Mouse (Mus musculus) midbrain, embryonic 14.5 days (tissue): Measurements from ENCODE around the gene Micu1. TPM values are rescaled to one million over a fixed set of nuclear protein-coding genes. Genes with fewer than 3 reads are reported as not detected.

ENCODE experiments used
- ATAC-seq: fragments of 200-750 bp; cut with Nextera tagmentation; 2 replicates; pipeline ENCODE4 v1.8.0; 2017; ENCODE audit warnings: moderate number of reproducible peaks, moderate library complexity; ENCODE audit not compliant: low FRiP score, low TSS enrichment
- DNase-seq: peaks from one replicate; pipeline ENCODE4 v3.0.0-alpha.2; 2015
- H3K27ac ChIP-seq: fragments of 300-500 bp; sonication (generic); replicated peaks from 2 replicates; pipeline ENCODE4 v1.5.1; 2014; ENCODE audit warnings: mild to moderate bottlenecking, low read depth, low read length, moderate library complexity
- H3K27me3 ChIP-seq: fragments of 300-500 bp; sonication (generic); 2 replicates; pipeline ENCODE4 v1.6.1; 2014; ENCODE audit warnings: low read length, control low read depth, mixed read lengths; ENCODE audit not compliant: control insufficient read depth, insufficient read depth
- H3K36me3 ChIP-seq: fragments of 300-500 bp; sonication (generic); 2 replicates; pipeline ENCODE4 v1.6.1; 2014; ENCODE audit warnings: low read length, control low read depth; ENCODE audit not compliant: control insufficient read depth, insufficient read depth
- H3K4me1 ChIP-seq: fragments of 300-500 bp; sonication (generic); 2 replicates; pipeline ENCODE4 v1.6.1; 2014; ENCODE audit warnings: mild to moderate bottlenecking, antibody characterized with exemption, low read length, control low read depth; ENCODE audit not compliant: control insufficient read depth, insufficient read depth
- H3K4me2 ChIP-seq: fragments of 300-500 bp; sonication (generic); 2 replicates; pipeline ENCODE4 v1.6.1; 2014; ENCODE audit warnings: mild to moderate bottlenecking, low read length, moderate library complexity
- H3K4me3 ChIP-seq: fragments of 300-500 bp; sonication (generic); replicated peaks from 2 replicates; pipeline ENCODE4 v1.5.1; 2014; ENCODE audit warnings: low read depth, low read length
- H3K9ac ChIP-seq: fragments of 300-500 bp; sonication (generic); replicated peaks from 2 replicates; pipeline ENCODE4 v1.6.1; 2014; ENCODE audit warnings: mild to moderate bottlenecking, low read length, moderate library complexity
- H3K9me3 ChIP-seq: fragments of 300-500 bp; sonication (generic); 2 replicates; pipeline ENCODE4 v1.6.1; 2016; ENCODE audit warnings: low read length, control low read depth, mixed read lengths; ENCODE audit not compliant: control insufficient read depth
- WGBS: fragments of 180-500 bp; shearing (Covaris S2); extraction: QIAGEN DNeasy Blood & Tissue Kit; methylation state at CpG from one replicate; pipeline ENCODE4 v1.1.7; 2014; 5-methylcytosine and 5-hydroxymethylcytosine counted together
- polyA plus RNA-seq: library from polyadenylated mRNA; unstranded; fragments of >200 nt; fragmentation: Nextera tagmentation; extraction: Ambion mirVana; gene quantifications from 2 replicates; pipeline ENCODE4 v1.2.1, GENCODE M21; 2014

Micu1 gene
- polyA plus RNA-seq, 1 experiment from 2014 or later: 69.3 TPM

GRCm38 (mm10) chr10:59707595-59707994 lies 5.3 kb downstream of the Micu1 start:
- H3K4me2 ChIP-seq: no peak overlapping the region
- no peaks in the 10 kb centered on the region for H3K36me3 ChIP-seq
- no peak for DNase-seq
- ATAC-seq: no peak
- no peaks in the 10 kb centered on the region for H3K9me3 ChIP-seq
- H3K9ac ChIP-seq: no peak overlapping the region
- H3K27me3 ChIP-seq: no peaks in the 10 kb centered on the region
- WGBS: 94% methylated on average over 2 of the region's 2 CpGs
- H3K4me1 ChIP-seq: peaks cover 8% of the 10 kb centered on the region; the same call in 1 of the 2 replicates
- H3K27ac ChIP-seq: no peak overlapping the region
- H3K4me3 ChIP-seq: no peak overlapping the region

DNA sequence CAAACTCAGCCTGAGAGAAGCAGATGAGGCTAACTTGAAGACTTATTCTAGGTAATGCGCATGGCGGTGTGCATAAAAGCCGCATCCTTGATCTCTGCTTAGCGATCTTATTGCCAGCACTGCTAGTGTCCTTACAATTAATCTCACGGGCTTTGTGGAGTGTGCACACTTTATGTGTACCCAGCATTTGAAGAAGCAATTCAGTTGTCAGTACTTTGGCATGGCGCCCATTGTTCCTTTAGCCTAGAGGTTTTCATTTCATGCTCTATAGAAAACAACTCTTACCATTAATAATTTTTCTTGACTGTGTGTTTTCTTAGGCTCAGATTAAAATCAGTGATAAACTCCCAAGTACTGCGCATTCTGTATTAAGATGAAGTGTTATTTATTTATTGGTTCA lies 7.0 kb downstream of the Micu1 start:
- DNase-seq (peak; percentile 63), ATAC-seq (no peak)
- Histone ChIP-seq H3K4me2 (no peak overlapping the region), H3K36me3 (no peaks in the 10 kb centered on the region), H3K4me3 (no peak overlapping the region), H3K9me3 (no peaks in the 10 kb centered on the region), H3K27me3 (no peaks in the 10 kb centered on the region), H3K27ac (no peak overlapping the region), H3K9ac (no peak overlapping the region), H3K4me1 (no peaks in the 10 kb centered on the region)
- 76% methylated on average over 7 of the region's 7 CpGs for WGBS

DNA sequence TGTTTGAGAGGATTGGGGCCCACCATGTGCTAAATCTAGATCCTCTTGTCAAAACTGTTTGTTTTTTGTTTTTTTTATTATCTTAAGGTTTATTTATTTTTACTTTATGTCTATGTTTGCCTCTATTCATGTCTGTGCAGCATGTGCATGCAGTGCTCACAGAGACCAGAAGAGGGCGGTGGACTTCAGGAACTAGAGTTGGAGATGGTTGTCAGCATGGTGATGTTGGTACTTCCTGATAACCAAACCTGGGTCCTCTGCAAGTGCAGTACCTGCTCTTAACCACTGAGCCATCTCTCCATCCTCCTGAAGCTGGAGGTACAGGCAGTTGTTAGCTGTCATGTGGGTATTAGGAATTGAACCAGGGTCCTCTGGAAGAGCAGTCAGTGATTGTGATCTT lies 8.0 kb downstream of the Micu1 start:
- Histone ChIP-seq H3K4me2 (no peak overlapping the region), H3K4me1 (no peaks in the 10 kb centered on the region), H3K36me3 (no peaks in the 10 kb centered on the region), H3K9me3 (no peaks in the 10 kb centered on the region), H3K27me3 (no peaks in the 10 kb centered on the region), H3K9ac (no peak overlapping the region), H3K27ac (no peak overlapping the region), H3K4me3 (no peak overlapping the region)
- no peak for DNase-seq
- ATAC-seq: no peak
- 94% methylated on average over 1 of the region's 1 CpGs for WGBS

GRCm38 (mm10) chr10:59712062-59712461 lies 9.8 kb downstream of the Micu1 start:
- H3K27ac ChIP-seq: no peak overlapping the region
- H3K27me3 ChIP-seq: no peaks in the 10 kb centered on the region
- H3K4me2 ChIP-seq: no peak overlapping the region
- ATAC-seq: no peak
- WGBS: 92% methylated on average over 8 of the region's 8 CpGs
- no peak overlapping the region for H3K9ac ChIP-seq
- H3K36me3 ChIP-seq: no peaks in the 10 kb centered on the region
- H3K4me1 ChIP-seq: no peaks in the 10 kb centered on the region
- no peak for DNase-seq
- no peak overlapping the region for H3K4me3 ChIP-seq
- no peaks in the 10 kb centered on the region for H3K9me3 ChIP-seq

DNA sequence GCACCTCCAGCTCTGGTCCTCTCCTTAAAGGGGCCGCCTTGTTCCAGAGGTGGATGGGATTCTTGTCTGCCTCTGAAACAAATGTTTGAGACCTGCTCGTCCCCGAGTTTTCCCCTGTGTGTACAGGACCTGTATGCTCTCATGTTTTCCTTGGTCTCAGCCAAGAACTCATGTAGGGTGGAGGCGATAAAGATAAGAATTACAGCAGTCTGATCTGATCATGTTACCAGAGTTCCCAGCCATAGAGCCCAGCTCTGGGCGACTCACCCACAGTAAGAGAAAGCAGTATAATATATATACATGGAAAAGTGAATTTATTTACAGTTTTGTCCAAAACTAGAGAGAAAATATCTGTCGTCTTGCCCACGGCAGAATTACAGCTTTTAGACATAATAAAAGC lies 17.7 kb downstream of the Micu1 start:
- DNase-seq: no peak
- H3K9ac ChIP-seq: no peak overlapping the region
- 0 out of 2 replicates have a peak, but pooled peaks cover 9% of the 10 kb centered on the region for H3K4me1 ChIP-seq
- no peaks in the 10 kb centered on the region for H3K36me3 ChIP-seq
- no peak for ATAC-seq
- no peak overlapping the region for H3K4me2 ChIP-seq
- no peak overlapping the region for H3K27ac ChIP-seq
- 90% methylated on average over 7 of the region's 7 CpGs for WGBS
- no peak overlapping the region for H3K4me3 ChIP-seq
- H3K27me3 ChIP-seq: no peaks in the 10 kb centered on the region
- H3K9me3 ChIP-seq: no peaks in the 10 kb centered on the region

GRCm38 (mm10) chr10:59721555-59721954 lies 19.3 kb downstream of the Micu1 start:
- Histone ChIP-seq H3K4me1 (0 out of 2 replicates have a peak, but pooled peaks cover 10% of the 10 kb centered on the region), H3K9ac (no peak overlapping the region), H3K27ac (no peak overlapping the region), H3K27me3 (no peaks in the 10 kb centered on the region), H3K4me2 (no peak overlapping the region), H3K9me3 (no peaks in the 10 kb centered on the region), H3K4me3 (no peak overlapping the region), H3K36me3 (no peaks in the 10 kb centered on the region)
- DNase-seq (no peak), ATAC-seq (no peak)
- WGBS: 82% methylated on average over 4 of the region's 4 CpGs

GRCm38 (mm10) chr10:59724634-59725033 lies 22.4 kb downstream of the Micu1 start:
- Histone ChIP-seq H3K4me3 (no peak overlapping the region), H3K27me3 (no peaks in the 10 kb centered on the region), H3K36me3 (0 out of 2 replicates have a peak, but pooled peaks cover 4% of the 10 kb centered on the region), H3K4me1 (0 out of 2 replicates have a peak, but pooled peaks cover 10% of the 10 kb centered on the region), H3K9me3 (no peaks in the 10 kb centered on the region), H3K9ac (no peak overlapping the region), H3K4me2 (no peak overlapping the region), H3K27ac (no peak overlapping the region)
- DNase-seq (no peak), ATAC-seq (no peak)

DNA sequence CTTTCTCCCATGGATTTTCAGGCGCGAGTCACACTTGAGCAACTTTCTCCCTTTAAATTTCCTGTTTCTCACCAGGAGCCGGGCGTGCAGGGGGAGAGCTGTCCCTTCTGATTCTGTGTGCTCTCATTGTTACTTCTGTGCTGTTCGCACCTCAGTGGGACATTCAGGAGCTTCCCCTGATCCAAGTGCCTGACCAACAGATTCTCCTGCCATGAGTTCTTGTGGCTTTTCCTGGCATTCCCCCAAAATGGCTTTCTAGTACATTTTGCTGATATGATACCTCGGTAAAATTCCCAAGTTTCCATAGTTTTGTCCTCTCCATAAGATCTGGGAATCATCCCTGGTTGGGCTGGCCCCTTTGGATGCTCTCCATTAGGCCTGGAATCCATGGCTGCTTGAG lies 25.0 kb downstream of the Micu1 start:
- Histone ChIP-seq H3K4me1 (0 out of 2 replicates have a peak, but pooled peaks cover 10% of the 10 kb centered on the region), H3K4me3 (no peak overlapping the region), H3K9ac (no peak overlapping the region), H3K9me3 (no peaks in the 10 kb centered on the region), H3K36me3 (0 out of 2 replicates have a peak, but pooled peaks cover 4% of the 10 kb centered on the region), H3K27ac (no peak overlapping the region), H3K27me3 (no peaks in the 10 kb centered on the region), H3K4me2 (no peak overlapping the region)
- ATAC-seq: no peak
- no peak for DNase-seq
- WGBS: 55% methylated on average over 6 of the region's 6 CpGs

GRCm38 (mm10) chr10:59729261-59729660 lies 27.0 kb downstream of the Micu1 start:
- DNase-seq (no peak), ATAC-seq (no peak)
- Histone ChIP-seq H3K27ac (no peak overlapping the region), H3K36me3 (peaks cover 17% of the 10 kb centered on the region), H3K9me3 (no peaks in the 10 kb centered on the region), H3K4me2 (no peak overlapping the region), H3K9ac (no peak overlapping the region), H3K4me3 (no peak overlapping the region), H3K4me1 (0 out of 2 replicates have a peak, but pooled peaks cover 5% of the 10 kb centered on the region), H3K27me3 (no peaks in the 10 kb centered on the region)
- 92% methylated on average over 9 of the region's 9 CpGs for WGBS
